ENCODE assay signal across 40 mouse cellular contexts in the genomic region with DNA sequence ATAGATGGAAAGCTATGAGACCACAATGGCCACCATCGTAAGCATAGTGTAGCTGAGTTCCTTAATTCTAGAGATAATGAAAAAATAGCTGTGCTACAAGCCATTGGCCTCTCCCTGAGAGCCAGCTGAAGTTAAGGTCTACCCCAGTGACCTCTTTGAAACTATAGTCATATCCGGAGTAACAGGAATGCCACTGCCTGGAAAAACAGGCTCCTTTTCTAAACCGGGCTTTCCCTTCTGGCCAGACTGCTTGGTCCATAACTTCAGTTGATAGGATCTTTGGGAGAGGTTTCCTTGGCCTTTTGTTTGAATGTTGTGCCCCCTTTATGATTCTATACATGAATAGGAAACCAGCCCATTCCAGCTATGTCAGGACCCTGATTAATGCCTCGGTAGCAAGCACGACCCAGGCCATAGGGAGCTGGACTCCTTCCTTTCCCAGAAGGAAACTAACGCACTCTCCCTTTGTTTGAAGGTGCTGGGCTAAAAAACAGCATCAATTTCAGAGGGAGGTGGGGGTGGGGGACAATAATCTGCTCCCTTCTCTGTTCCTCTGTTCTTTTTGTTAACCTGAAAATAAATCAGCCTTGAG. TPM values are rescaled to one million over a fixed set of nuclear protein-coding genes. Genes with fewer than 3 reads are reported as not detected.
A peak's percentile ranks its signal among the peaks of the same experiment; 100 is the strongest.
DNase-seq lines count a peak whose midpoint lies in the region; ATAC-seq lines count a peak whose summit lies in the region.
"Had no signal": no experiment of that assay in that cellular context is flagged by ENCODE, and none has a peak within 500 bp of the region (broad histone marks: within the 10 kb centered on the region; RNA-seq: fewer than 3 reads in every experiment).

No protein-coding gene starts in this region.

- H3K4me3 ChIP-seq in embryonic facial prominence, embryonic 14.5 days (ENCODE audit: low read depth, low read length), result no peak overlapping the region
- H3K4me3 ChIP-seq in embryonic facial prominence, embryonic 10.5 days, result no peak overlapping the region
- no peak overlapping the region for H3K4me3 ChIP-seq in heart, embryonic 15.5 days
- H3K4me3 ChIP-seq in kidney, embryonic 16.5 days (ENCODE audit: low read length), result no peak overlapping the region
- H3K4me3 ChIP-seq in limb, embryonic 10.5 days, result no peak overlapping the region
- H3K4me3 ChIP-seq: forebrain, embryonic 13.5 days; hindbrain, embryonic 13.5 days; limb, embryonic 12.5 days had no signal

- 63% methylated on average over 6 of the region's 6 CpGs for WGBS in embryonic facial prominence, embryonic 14.5 days
- WGBS in embryonic facial prominence, embryonic 10.5 days, result 64% methylated on average over 6 of the region's 6 CpGs
- 49% methylated on average over 6 of the region's 6 CpGs for WGBS in heart, embryonic 15.5 days
- 42% methylated on average over 6 of the region's 6 CpGs for WGBS in kidney, embryonic 16.5 days
- WGBS in limb, embryonic 10.5 days, result 64% methylated on average over 6 of the region's 6 CpGs

- no peak overlapping the region for H3K4me2 ChIP-seq in embryonic facial prominence, embryonic 14.5 days (ENCODE audit: low read depth, low read length)
- no peak overlapping the region for H3K4me2 ChIP-seq in heart, embryonic 15.5 days
- H3K4me2 ChIP-seq in kidney, embryonic 16.5 days (replicated peaks; ENCODE audit: low read depth, low read length), result no peak overlapping the region
- H3K4me2 ChIP-seq: forebrain, embryonic 13.5 days; hindbrain, embryonic 13.5 days; limb, embryonic 12.5 days; liver, embryonic 11.5 days; midbrain, embryonic 11.5 days had no signal

- no peaks in the 10 kb centered on the region for H3K27me3 ChIP-seq in embryonic facial prominence, embryonic 14.5 days (replicated peaks; ENCODE audit: control insufficient read depth, insufficient read depth, low read length)
- 0 out of 2 replicates have a peak, but pooled peaks cover 2% of the 10 kb centered on the region for H3K27me3 ChIP-seq in embryonic facial prominence, embryonic 10.5 days (replicated peaks; ENCODE audit: low read depth, poor library complexity, severe bottlenecking)
- no peaks in the 10 kb centered on the region for H3K27me3 ChIP-seq in heart, embryonic 15.5 days
- no peaks in the 10 kb centered on the region; the same call in 1 of the 2 replicates for H3K27me3 ChIP-seq in kidney, embryonic 16.5 days (ENCODE audit: insufficient read depth, low read length)
- H3K27me3 ChIP-seq in limb, embryonic 10.5 days (ENCODE audit: low read depth, poor library complexity, severe bottlenecking), result peaks cover 3% of the 10 kb centered on the region; the same call in 1 of the 2 replicates
- H3K27me3 ChIP-seq: CH12.LX; forebrain, embryonic 13.5 days; hindbrain, embryonic 13.5 days; limb, embryonic 12.5 days had no signal

- H3K4me1 ChIP-seq in embryonic facial prominence, embryonic 14.5 days (ENCODE audit: control insufficient read depth, insufficient read depth, low read length), result no peaks in the 10 kb centered on the region
- 0 out of 2 replicates have a peak, but pooled peaks cover 2% of the 10 kb centered on the region for H3K4me1 ChIP-seq in embryonic facial prominence, embryonic 10.5 days
- no peaks in the 10 kb centered on the region for H3K4me1 ChIP-seq in heart, embryonic 15.5 days (replicated peaks)
- H3K4me1 ChIP-seq in kidney, embryonic 16.5 days (ENCODE audit: insufficient read depth, low read length), result no peaks in the 10 kb centered on the region; the same call in none of the 2 replicates
- H3K4me1 ChIP-seq in limb, embryonic 10.5 days, result peaks cover 7% of the 10 kb centered on the region; the same call in 1 of the 2 replicates
- H3K4me1 ChIP-seq: forebrain, embryonic 13.5 days; hindbrain, embryonic 13.5 days; limb, embryonic 12.5 days had no signal

- no peak overlapping the region for H3K9ac ChIP-seq in embryonic facial prominence, embryonic 14.5 days (ENCODE audit: low read depth, low read length)
- H3K9ac ChIP-seq in heart, embryonic 15.5 days, result no peak overlapping the region
- H3K9ac ChIP-seq in kidney, embryonic 16.5 days (replicated peaks; ENCODE audit: low read length), result no peak overlapping the region
- H3K9ac ChIP-seq: forebrain, embryonic 13.5 days; hindbrain, embryonic 13.5 days; limb, embryonic 12.5 days had no signal

- intact Hi-C loops in heart, postnatal 36 days (cut with DNase I), result no loop called here

- H3K9me3 ChIP-seq in embryonic facial prominence, embryonic 14.5 days (ENCODE audit: control insufficient read depth, low read length), result no peaks in the 10 kb centered on the region
- H3K9me3 ChIP-seq in embryonic facial prominence, embryonic 10.5 days, result no peaks in the 10 kb centered on the region
- no peaks in the 10 kb centered on the region for H3K9me3 ChIP-seq in heart, embryonic 15.5 days (replicated peaks)
- H3K9me3 ChIP-seq in kidney, embryonic 16.5 days (ENCODE audit: low read length), result no peaks in the 10 kb centered on the region
- no peaks in the 10 kb centered on the region for H3K9me3 ChIP-seq in limb, embryonic 10.5 days (replicated peaks)
- H3K9me3 ChIP-seq: forebrain, embryonic 13.5 days; hindbrain, embryonic 13.5 days; limb, embryonic 12.5 days had no signal

- H3K36me3 ChIP-seq in embryonic facial prominence, embryonic 14.5 days (ENCODE audit: control insufficient read depth, insufficient read depth, low read length), result no peaks in the 10 kb centered on the region
- H3K36me3 ChIP-seq in embryonic facial prominence, embryonic 10.5 days (replicated peaks), result no peaks in the 10 kb centered on the region
- no peaks in the 10 kb centered on the region for H3K36me3 ChIP-seq in heart, embryonic 15.5 days
- H3K36me3 ChIP-seq in kidney, embryonic 16.5 days (ENCODE audit: insufficient read depth, low read length), result no peaks in the 10 kb centered on the region
- no peaks in the 10 kb centered on the region for H3K36me3 ChIP-seq in limb, embryonic 10.5 days
- H3K36me3 ChIP-seq: hindbrain, embryonic 13.5 days; limb, embryonic 12.5 days had no signal

- no peak for ATAC-seq in embryonic facial prominence, embryonic 14.5 days (ENCODE audit: low read depth)
- 0 out of 2 replicates have a peak, but pooled peaks have one; percentile 7 for ATAC-seq in heart, embryonic 15.5 days (replicated peaks; ENCODE audit: insufficient number of reproducible peaks, insufficient read depth, low FRiP score, low read depth)
- peak; percentile 63 for ATAC-seq in kidney, embryonic 16.5 days (ENCODE audit: low FRiP score, low TSS enrichment)
- ATAC-seq: forebrain, embryonic 13.5 days; intestine, embryonic 16.5 days; midbrain, embryonic 16.5 days had no signal

- 0 out of 2 replicates have a peak overlapping the region, but pooled peaks have one; percentile 15 for H3K27ac ChIP-seq in embryonic facial prominence, embryonic 14.5 days (replicated peaks; ENCODE audit: low read depth, low read length)
- H3K27ac ChIP-seq in embryonic facial prominence, embryonic 10.5 days (replicated peaks), result no peak overlapping the region
- peak overlapping the region; percentile 24 for H3K27ac ChIP-seq in heart, embryonic 15.5 days
- H3K27ac ChIP-seq in kidney, embryonic 16.5 days (ENCODE audit: low read length), result peak overlapping the region; percentile 69
- H3K27ac ChIP-seq in limb, embryonic 10.5 days, result peak overlapping the region; percentile 61
- H3K27ac ChIP-seq: forebrain, embryonic 13.5 days; hindbrain, embryonic 13.5 days; limb, embryonic 12.5 days had no signal

- DNase-seq in embryonic facial prominence, embryonic 14.5 days (ENCODE audit: low spot score), result no peak
- DNase-seq in embryonic facial prominence, embryonic 10.5 days (ENCODE audit: low spot score), result no peak
- DNase-seq in heart, postnatal 36 days, result no peak
- DNase-seq in kidney, postnatal 14 days, result no peak
- no peak for DNase-seq in limb, embryonic 10.5 days (ENCODE audit: low spot score)
- DNase-seq: adrenal gland, adult 8-10 months; cerebellum, adult 2 months; cerebellum, postnatal 14 days; gastrocnemius, postnatal 10 days; heart, postnatal 14 days; kidney, postnatal 10 days; lung, postnatal 14 days; right cerebral cortex, adult 18-20 months; spleen, adult 18-20 months; thymus, postnatal 14 days had no signal

RNA-seq across cellular contexts. Expression of gene Plac1, which starts 15.5 kb away (rescaled TPM):
- polyA plus RNA-seq in embryonic facial prominence, embryonic 14.5 days (2014; fragmentation: Nextera tagmentation; extraction: Ambion mirVana), result 13.7 and 13.9 TPM in 2 replicates
- polyA plus RNA-seq in embryonic facial prominence, embryonic 10.5 days (2016; fragmentation: Nextera tagmentation; extraction: Ambion mirVana), result 4.1 and 4.8 TPM in 2 replicates
- 5.8 TPM in 2 replicates for polyA plus RNA-seq in heart, embryonic 15.5 days (2015; fragmentation: Nextera tagmentation; extraction: Ambion mirVana)
- not detected for total RNA-seq in heart, postnatal 36 days (2021)
- 5.3 and 5.8 TPM in 2 replicates for polyA plus RNA-seq in kidney, embryonic 16.5 days (2015; fragmentation: Nextera tagmentation; extraction: Ambion mirVana)
- 7.7 and 10.2 TPM in 2 replicates for polyA plus RNA-seq in limb, embryonic 10.5 days (2016; fragmentation: Nextera tagmentation; extraction: Ambion mirVana)
- total RNA-seq: adrenal gland, adult 8-10 months; CH12.LX; heart, postnatal 14 days; layer of hippocampus, adult 18-20 months; layer of hippocampus, postnatal 10 days; left cerebral cortex, adult 18-20 months; left cerebral cortex, postnatal 14 days; megakaryocyte, adult 5-6 weeks; neutrophil, adult 5-6 weeks had no signal
- polyA plus RNA-seq: cerebellum, adult 2 months; cortical plate, adult 2 months; midbrain, embryonic 16.5 days; urinary bladder, adult 2 months had no signal

RNA-seq across cellular contexts. Expression of gene Fam122b, which starts 45.2 kb away (rescaled TPM):
- 18.2 and 19.9 TPM in 2 replicates for polyA plus RNA-seq in embryonic facial prominence, embryonic 14.5 days (2014; fragmentation: Nextera tagmentation; extraction: Ambion mirVana)
- 6.7 and 7.8 TPM in 2 replicates for polyA plus RNA-seq in embryonic facial prominence, embryonic 10.5 days (2016; fragmentation: Nextera tagmentation; extraction: Ambion mirVana)
- 22.5 and 23.1 TPM in 2 replicates for polyA plus RNA-seq in heart, embryonic 15.5 days (2015; fragmentation: Nextera tagmentation; extraction: Ambion mirVana)
- total RNA-seq in heart, postnatal 36 days (2021), result 1 to 10 TPM; 2.5 to 3.5 TPM
- polyA plus RNA-seq in kidney, embryonic 16.5 days (2015; fragmentation: Nextera tagmentation; extraction: Ambion mirVana), result 9.4 and 9.9 TPM in 2 replicates
- 6.8 and 10.3 TPM in 2 replicates for polyA plus RNA-seq in limb, embryonic 10.5 days (2016; fragmentation: Nextera tagmentation; extraction: Ambion mirVana)

RNA-seq across cellular contexts. Expression of gene Fam122c, which starts 48.8 kb away (rescaled TPM):
- not detected in 2 replicates for polyA plus RNA-seq in embryonic facial prominence, embryonic 14.5 days (2014; fragmentation: Nextera tagmentation; extraction: Ambion mirVana)
- not detected in 2 replicates for polyA plus RNA-seq in embryonic facial prominence, embryonic 10.5 days (2016; fragmentation: Nextera tagmentation; extraction: Ambion mirVana)
- not detected in 2 replicates for polyA plus RNA-seq in heart, embryonic 15.5 days (2015; fragmentation: Nextera tagmentation; extraction: Ambion mirVana)
- total RNA-seq in heart, postnatal 36 days (2021), result not detected
- polyA plus RNA-seq in kidney, embryonic 16.5 days (2015; fragmentation: Nextera tagmentation; extraction: Ambion mirVana), result not detected in 2 replicates
- not detected in 2 replicates for polyA plus RNA-seq in limb, embryonic 10.5 days (2016; fragmentation: Nextera tagmentation; extraction: Ambion mirVana)
- total RNA-seq: adrenal gland, adult 8-10 months; adrenal gland, postnatal 4 days; CH12.LX; ES-E14; gastrocnemius, postnatal 10 days; heart, postnatal 14 days; layer of hippocampus, adult 18-20 months; layer of hippocampus, postnatal 10 days; left cerebral cortex, adult 18-20 months; left cerebral cortex, postnatal 14 days; megakaryocyte, adult 5-6 weeks; neutrophil, adult 5-6 weeks had no signal
- polyA plus RNA-seq: C2C12; cerebellum, adult 2 months; cortical plate, adult 2 months; forebrain, embryonic 13.5 days; gonadal fat pad, adult 2 months; hindbrain, embryonic 13.5 days; intestine, embryonic 16.5 days; limb, embryonic 12.5 days; liver, embryonic 11.5 days; liver, embryonic 16.5 days; midbrain, embryonic 11.5 days; midbrain, embryonic 16.5 days; neural tube, embryonic 11.5 days; stomach, embryonic 16.5 days; urinary bladder, adult 2 months had no signal
